Mouse (Mus musculus): ENCODE results near the gene Dgki.

Gene Dgki

DNA sequence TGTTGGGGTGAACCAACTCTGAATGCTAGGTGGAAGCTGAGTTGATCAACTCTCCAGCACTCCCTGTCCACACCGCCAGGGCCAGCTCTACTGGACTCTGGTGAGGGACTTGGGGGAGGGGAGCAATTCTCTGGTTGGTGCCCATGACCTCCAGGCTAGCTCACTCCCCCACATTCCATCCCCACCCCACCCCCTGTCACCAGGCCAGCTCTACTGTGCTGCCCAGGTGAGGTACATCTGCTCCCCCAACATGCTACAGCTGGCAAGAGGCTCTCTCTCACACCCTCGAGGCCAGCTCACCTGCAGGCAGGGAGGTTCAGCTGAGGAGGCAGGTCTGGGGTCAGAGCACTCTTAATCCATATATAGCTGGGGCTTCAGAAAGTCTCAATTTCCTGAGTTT lies 63.1 kb downstream of the Dgki start:
- peak in 1 of 2 experiments; percentile 24 for DNase-seq

DNA sequence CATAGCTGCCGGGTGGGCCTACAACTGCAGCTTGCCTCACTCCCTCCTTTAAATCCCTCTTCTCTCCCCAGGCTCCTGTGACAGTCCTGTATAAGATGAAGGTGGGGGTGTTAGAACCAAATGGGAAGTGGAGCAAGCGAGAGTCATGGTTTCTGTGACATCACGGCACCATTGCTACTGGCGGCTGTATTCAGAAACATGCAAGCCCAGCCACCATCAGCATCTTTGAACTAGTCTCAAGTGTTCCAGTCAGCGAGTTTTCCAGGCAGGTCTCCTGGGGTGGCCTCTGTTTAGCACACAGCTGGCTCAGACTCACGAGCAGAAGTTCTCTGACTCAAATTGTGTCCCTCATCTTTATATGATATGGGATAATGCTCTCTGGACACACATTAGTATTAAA lies 68.8 kb downstream of the Dgki start:
- no peak for DNase-seq

DNA sequence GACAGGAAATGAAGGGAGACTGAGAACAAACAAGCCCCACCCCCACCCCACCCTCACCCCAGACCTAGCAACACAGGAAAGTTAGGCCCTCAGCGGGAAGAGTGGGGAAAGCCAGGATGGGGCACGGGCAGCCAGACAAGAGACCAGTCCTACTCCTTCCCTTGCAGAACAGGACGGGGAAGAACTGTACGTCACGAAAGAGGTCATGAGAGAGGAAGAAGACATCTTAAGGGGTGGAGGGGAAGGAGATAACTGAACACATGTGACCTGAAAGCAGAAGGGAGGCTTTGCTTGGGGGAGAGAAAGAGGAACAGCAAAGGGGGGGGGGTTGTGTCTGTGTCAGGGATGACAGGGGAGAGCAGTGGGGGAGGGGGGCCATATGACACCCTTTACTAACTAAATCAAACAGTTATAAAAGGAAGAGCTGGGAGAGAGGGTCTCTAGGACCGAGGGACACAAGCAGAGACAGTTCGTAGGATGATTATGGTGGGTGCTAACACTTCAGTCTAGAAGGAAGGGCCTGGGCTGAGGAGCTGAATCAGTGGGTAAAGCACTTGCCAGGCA lies 77.0 kb downstream of the Dgki start:
- no peak for DNase-seq

DNA sequence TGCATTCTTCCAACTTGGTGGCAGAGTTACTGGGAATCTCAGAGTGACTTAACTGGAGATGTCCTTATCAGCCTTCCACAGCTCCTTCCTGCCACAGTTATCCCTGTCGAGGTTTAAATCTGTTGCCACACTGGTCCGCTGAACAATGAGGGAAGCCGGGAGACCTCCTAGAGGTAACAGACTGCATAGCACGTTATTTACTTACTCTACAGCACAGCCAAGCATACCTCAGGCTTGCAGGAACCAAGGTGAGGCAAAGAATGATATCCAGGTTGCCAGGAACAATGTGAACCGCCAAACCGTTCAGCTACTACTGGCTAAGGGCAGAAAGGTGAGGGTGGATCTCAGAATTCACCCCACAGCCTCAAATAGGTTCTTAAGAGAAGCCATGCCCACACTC lies 78.0 kb downstream of the Dgki start:
- no peak for DNase-seq

DNA sequence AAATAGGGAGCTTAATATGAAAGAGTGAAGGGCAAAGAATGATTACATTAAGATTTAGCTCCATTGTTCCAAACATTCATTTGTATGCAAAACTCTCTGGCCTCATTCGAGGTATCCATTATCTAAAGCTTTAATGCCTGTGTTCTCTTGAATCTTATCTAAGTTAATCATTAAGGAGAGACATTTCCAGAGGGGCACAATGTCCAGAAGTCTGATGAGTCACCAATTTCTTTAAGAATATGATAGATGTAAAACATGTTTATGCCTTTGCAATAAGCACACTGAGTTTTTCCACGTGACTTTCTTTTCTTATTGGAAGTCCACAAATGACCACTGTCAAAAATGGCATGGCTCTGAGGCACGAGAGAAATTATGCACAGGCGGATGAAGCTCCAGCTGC lies 80.9 kb downstream of the Dgki start:
- DNase-seq: no peak

DNA sequence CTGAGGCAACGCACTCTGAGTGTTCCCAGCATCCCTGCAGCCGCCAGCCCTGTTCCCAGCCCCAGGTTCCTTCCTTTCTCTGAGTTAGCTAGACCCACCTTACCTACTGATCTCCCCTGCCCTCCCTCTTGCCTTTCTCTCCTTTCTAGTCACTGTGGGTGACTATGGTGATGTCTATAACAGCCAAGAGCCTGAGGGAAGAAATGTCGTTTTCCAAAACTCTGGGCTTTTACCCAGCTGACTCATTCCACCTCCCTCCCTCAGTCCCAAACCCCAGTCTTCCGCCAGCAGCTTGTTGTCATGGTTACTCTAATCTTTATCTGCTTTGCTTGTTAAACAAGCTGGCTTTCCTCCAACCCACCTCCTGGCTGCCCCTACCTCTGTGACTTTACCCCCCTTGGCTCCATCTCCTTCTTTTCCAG lies 83.6 kb downstream of the Dgki start:
- DNase-seq: no peak

DNA sequence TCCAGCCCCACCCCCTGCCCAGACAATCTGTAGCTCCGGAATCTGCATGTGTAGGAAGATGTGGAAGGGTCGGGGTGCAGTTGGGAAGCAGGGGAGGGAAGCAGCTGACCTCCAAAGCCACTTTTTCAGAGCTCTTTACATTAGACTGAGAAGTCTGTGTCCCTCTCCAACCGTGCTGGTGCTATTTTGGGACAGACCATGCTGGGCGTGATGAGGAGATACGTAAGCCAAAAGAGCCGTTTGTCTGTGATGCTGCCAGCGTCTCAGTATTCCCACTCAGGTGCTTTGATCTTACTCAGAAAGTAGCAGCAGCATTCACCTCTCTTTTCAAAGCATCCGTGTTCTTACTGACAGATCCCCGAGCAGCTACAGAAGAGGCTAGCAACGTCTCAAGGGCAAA lies 84.3 kb downstream of the Dgki start:
- DNase-seq: no peak

DNA sequence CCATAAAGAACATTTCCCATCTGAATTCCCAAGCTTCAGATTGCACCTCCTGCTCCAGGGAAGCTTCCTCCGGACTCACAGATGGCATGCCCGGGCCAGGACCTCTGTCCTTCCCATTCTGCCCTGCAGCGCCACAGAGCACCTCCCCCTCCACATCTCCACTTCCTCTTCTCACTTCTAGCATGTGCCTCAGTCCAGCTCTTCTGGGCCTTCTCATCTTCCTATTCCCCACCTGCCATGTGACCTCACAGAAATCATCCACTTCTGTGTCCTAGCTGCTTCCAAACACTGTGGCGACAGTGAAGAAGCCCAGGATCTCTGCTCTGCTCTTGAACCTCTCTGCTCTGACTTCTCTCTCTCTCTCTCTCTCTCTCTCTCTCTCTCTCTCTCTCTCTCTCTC lies 87.1 kb downstream of the Dgki start:
- DNase-seq: peak in 1 of 2 experiments; percentile 22

DNA sequence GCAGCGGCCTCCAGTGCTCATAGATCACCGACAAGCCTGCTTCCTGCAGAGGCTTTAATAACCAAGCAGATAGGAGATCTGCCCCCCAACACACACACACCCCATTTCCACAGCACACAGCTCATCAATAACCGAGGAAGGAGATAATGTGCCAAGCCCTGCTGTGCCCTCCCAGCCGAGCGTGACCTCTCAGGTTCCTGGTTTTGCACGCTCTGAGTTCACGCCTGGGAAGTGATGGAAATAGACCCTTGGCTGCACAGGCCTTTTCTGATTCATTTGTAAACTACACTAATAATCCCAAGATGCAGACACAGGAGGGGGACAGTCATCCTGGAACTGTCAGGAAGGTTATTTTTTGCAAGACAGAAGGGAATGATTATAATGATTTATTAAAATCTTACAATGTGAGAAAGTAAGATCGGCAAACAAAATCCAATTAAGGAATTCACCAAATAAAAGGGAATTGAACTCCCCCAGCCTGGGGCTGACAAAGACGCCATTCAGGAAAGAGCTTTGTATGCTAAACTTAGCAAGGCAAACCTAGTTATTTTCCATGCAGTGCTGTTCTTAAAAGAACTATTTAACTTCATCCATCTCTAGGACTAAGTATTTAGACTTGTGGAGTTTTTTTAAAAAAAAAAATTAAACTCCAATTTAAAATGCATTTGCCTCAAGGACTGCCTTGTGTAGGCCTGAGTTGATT lies 88.3 kb downstream of the Dgki start:
- DNase-seq: peak; percentile 10 to 28

DNA sequence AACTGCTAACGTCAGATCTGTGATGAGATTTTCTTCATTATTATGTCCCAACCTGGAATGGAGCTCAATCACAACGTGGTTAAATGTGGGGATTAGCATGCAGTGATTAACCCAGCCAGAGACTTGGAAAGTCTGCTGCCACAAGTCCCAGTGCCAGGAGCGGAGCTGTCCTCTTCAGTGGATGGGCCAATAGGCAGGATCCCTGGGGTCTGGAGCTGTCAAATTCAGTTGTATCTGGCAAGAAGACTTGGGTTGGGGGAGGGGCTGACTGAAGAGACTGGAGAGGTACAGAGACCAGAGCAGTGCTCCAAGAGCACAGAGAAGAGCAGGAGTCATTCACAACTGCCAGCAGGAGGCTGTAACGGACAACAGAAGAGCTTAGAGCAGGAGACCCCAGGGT lies 97.1 kb downstream of the Dgki start:
- DNase-seq: peak in 1 of 2 experiments; percentile 21

DNA sequence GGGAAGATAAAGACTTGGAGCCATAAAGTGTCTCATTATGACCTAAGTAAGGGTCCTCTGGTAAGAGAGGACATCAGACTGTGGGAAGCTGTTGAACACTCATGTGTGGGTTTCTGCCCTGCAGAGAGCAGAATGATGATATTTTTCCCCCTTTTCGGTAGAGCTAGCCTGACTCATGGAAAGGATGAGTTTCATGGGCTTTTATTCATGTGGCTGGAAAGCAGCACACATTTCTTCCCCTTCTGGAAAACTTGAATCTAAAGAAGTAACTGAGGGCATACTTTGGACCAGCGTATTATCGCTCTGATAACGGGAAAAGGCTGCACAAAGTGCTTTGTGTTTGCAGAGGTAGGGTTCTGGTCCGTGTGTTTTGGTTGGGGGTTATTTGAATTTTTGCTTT lies 99.1 kb downstream of the Dgki start:
- DNase-seq: no peak

DNA sequence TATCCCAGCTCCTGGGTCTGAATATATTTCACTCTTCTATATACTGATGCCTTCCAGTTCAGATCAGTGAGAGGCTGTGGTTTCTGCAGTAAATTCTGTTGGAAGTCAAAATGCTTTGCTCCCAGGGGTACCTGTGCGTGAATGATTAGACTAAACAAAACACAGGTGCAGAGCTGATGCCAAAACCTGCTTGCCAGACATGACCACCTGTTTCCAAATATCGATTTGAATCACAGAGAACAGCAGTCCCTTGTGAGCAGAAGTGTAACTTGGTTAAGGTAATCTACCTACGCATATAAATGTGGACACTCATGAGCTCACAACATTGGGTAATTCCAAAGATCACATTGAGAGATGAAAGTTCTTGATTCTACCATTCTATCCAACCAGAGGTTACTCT lies 100.5 kb downstream of the Dgki start:
- DNase-seq: no peak

DNA sequence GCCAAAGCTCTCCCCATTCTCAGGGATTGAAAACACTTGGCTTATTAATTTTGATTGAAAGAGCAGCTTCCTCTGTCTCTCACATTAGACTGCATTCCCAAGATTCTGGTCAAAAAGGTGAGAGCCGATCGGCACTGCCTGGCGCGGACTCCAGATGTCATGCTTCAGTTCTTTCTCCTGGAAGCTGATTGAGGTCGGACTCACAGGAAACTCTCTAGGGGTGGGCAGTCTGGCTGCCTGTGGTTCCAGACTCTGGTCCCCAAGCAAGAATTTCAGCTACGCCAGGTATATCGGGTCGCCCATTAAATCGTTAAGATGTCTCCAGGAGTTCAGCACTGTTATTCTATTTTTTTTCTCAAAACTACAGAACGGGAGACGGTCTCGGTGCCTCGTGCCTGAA lies 102.2 kb downstream of the Dgki start:
- peak; percentile 26 to 31 for DNase-seq

DNA sequence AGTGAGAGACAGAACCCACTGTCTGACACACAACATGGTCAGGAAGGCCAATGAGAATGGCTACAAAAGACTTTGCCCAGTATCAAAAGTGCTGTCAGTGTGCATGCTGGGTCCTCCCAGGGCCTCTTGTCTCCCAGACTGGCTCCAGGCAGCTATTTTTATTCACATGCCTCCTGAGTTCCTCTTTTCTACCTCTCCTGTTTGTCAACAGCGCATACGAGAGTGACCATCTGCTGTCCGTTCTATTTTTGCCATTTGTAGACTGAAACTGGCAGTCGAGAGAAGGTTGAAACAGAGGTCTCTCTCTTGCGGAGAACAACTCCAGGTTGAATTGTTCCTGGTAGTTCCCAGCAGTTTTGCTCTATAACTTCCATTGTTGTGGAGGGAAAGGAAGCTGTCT lies 103.1 kb downstream of the Dgki start:
- no peak for DNase-seq

DNA sequence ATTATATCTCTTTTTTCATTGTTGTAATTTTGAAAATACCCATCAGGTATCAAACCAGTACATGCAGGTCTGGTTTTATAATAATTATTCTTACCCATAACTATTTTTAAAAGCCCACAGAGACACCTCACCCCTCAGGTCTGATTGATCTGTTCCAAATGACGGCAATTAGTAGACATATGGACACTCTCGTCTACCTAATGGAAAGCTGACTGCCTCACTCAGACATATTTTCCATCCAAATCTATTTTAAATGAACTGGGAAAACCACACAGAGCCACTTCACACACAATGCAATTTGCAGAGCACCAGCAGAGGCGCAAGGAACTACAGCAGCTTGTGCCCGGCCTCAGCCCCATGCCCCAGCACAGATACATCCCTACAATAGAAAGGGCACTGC lies 104.2 kb downstream of the Dgki start:
- no peak for DNase-seq

DNA sequence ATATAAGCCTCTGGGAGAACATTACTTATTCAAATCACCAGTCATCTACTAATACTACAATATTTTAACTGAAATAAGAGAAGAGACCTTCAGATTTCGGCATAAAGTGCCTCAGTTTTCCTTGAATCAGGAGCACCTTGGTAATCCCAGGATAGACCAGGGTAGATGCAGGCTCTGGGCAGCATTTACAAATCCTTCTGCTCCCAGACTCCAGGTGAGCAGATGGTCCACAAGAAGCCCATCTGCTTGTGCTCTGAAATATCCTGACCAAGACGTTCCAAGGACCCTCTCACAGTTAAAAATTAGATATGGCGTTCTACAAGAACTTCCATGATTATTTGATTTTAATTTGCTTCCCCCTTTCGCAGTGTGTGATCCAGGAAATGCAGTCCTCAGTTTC lies 118.0 kb downstream of the Dgki start:
- no peak for DNase-seq

DNA sequence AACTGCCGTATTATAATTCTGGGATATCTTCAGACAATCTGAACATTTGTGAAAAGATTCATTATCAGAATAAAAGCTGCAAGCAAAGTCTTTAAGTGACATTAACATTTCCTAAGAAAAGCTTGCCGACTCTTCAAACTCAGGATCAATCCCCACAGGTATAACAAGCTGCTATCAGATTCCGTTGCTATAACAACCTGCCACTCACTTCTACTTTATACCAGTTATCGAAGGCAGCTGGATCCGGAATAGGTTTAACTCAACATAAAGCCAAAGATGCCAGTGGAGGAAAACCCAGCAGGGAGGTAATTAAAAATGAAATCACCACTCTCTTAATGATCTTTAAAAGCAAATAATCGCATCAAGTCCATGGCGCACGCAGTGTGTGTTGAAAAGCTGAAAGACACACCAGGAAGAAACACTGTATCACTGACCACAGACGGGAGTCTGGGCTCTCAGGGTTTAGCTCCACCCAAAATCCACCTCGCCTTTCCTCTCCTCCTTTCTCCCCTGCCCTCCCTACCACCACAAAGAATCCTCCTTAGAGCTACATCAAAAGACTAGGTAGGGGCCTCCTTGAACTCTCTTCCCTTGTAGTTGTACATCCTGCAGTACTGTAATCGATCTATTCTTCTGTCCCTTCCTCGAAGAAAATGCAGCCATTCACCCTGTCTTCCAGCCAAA lies 128.7 kb downstream of the Dgki start:
- DNase-seq: no peak

DNA sequence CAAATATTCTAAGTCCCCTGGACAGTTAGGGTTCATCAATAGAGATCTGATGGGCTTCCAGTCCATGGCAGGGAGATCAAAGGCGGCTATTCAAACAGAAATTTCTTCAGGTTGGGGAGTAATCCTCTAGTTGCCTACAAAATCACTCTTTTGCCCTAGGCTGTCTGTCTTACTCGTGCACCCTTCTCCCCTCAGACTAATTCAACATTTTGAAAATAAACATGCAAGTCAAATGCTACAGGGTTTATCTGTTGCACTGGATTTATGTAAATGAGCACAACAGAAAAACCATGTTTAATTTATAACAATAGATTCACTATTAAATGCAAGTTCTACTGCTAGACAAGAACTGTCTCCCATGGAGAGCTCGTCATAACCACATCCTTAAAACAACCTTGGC lies 141.1 kb downstream of the Dgki start:
- no peak for DNase-seq

DNA sequence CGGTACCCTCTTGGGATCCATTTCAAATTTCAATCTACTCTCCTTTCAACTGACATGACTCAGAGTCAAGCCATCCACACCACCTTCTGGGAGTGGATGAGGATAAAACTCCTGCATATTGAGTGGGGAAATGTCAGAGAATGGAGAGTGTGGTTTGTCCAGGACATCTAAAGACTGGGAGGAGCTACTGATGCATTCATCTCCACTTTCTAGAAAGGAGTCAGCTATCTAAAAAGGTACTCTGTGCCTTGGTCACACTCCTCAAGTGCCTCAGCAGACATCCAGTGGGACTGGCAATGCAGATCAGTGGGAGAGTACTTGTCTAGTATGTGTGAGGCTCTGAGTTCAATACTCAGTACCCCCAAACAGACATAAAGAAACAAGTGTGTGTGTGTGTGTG lies 145.9 kb downstream of the Dgki start:
- no peak for DNase-seq

DNA sequence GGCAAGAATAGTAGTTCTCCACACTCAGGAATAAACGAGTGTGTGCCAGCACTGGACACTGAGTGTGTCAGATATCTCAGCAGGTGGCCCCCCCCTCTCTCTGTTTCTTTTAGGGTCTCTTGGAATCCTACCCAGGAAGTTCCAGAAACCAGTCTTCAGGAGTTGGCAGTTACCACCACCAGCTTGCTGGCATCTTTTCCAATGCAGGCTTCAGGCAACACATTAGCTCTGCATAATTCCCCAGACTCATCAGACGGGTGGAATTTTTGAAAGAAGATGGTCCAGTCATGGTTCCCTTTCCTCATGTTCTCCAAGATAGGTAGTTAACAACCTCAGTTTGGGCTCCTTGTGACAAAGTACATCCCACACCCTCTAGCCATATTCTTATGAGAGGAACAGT lies 149.5 kb downstream of the Dgki start:
- no peak for DNase-seq

DNA sequence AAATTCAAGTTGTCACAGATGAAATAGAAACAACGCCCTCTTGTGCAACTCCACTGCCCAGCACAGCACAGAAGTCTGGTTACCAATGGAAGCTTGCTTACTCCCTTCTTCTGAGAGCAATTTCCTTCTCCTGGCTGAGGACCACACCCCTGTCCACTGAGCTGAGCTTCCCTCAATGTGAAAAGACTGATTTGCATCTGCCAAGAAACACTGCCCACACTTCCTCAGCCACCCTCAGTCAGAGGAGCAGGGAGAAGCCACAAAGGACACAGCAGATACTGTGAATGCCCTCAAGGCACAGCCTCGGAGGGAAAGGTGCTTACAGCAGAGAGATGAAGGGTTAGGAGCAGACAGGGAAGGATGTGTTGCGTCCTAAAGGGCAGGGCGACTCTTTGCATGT lies 149.9 kb downstream of the Dgki start:
- no peak for DNase-seq

DNA sequence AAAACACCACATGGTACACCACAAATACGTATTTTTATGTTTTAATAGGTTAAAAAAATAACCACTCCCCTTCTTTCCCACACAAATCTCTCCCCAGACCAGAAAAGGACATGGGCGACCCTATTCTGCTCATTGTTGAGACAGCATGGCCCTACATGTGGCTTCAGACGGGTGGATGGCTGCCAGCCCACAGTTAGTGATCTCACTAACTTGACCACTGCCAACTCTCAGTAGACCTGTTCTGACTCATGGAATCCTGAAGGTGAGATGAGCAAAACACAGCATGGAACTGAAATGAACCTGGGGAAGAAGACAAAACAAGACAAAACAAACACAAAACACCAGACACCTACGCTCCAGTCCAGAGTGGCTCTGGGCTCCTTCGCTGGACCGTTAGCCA lies 150.8 kb downstream of the Dgki start:
- no peak for DNase-seq

DNA sequence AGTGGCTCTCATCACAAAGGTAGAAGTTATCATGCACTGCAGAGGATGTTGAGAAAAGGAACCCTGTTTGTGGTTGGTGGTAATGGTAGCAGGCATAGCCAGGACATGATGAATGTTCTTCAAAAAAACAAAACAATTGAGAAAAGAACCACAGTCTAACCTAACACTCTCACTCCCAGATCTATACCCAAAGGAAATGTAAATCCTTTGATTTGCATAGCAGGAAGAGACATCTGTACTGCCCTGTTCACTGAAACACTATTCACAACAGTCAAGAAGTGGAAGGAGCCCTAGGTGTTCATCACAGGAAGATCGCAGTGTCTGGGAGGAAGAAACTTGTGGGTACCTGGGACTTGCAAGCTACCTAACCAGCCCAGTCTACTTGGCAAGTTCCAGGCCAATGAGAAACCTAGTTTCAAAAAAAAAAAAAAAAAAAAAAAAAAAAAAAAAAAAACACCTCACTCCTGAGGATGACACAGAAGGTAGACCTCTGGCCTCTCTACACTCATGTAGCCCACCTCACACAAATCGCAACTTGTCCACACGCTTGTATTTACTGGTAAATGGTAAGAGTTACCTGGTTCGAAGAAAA lies 152.5 kb downstream of the Dgki start:
- DNase-seq: no peak

DNA sequence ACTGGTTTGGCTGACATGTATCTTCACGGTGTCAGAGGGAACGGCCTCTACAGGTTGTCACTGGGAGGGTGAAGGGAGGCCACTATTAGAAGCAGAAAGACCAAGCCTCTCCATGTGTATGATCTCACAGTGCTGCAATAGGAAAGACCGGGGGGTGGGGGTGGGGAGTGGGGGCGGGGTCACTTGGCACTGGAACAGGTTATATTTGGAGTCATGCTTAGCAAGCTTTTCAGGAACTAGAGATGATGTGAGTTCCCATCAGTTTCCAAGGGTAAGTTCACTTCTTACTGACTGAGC lies 156.2 kb downstream of the Dgki start:
- DNase-seq: peak in 1 of 2 experiments; percentile 5

All from kidney, postnatal 4 days (tissue).